Mouse (Mus musculus): ENCODE results near the gene Cep72. TPM values are rescaled to one million over a fixed set of nuclear protein-coding genes. Genes with fewer than 3 reads are reported as not detected.

Gene Cep72
- polyA plus RNA-seq, 1 experiment from 2014 or later, result 12.7 TPM

GRCm38 (mm10) chr13:74000961-74001360 is 61.1 kb downstream of the Cep72 start:
- no peaks in the 10 kb centered on the region; the same call in 1 of the 2 replicates for H3K27me3 ChIP-seq (replicated peaks; ENCODE audit: control insufficient read depth, insufficient read depth, low read length)
- no peaks in the 10 kb centered on the region for H3K36me3 ChIP-seq (ENCODE audit: control insufficient read depth, insufficient read depth, low read length)
- 86% methylated on average over 6 of the region's 6 CpGs for WGBS
- no peak overlapping the region for H3K4me2 ChIP-seq (ENCODE audit: low read depth, low read length)
- H3K4me3 ChIP-seq (ENCODE audit: low read length), result no peak overlapping the region
- no peak overlapping the region for H3K27ac ChIP-seq (ENCODE audit: low read length)
- H3K9me3 ChIP-seq (ENCODE audit: control insufficient read depth, low read length), result no peaks in the 10 kb centered on the region
- no peaks in the 10 kb centered on the region for H3K4me1 ChIP-seq (ENCODE audit: control insufficient read depth, insufficient read depth, low read length)
- no peak for ATAC-seq
- H3K9ac ChIP-seq (ENCODE audit: low read depth, low read length), result no peak overlapping the region

- no peak for ATAC-seq
- H3K4me2 ChIP-seq (ENCODE audit: low read depth, low read length), result no peak overlapping the region
- H3K4me1 ChIP-seq (ENCODE audit: control insufficient read depth, insufficient read depth, low read length), result no peaks in the 10 kb centered on the region
- no peaks in the 10 kb centered on the region for H3K36me3 ChIP-seq (ENCODE audit: control insufficient read depth, insufficient read depth, low read length)
- no peak overlapping the region for H3K9ac ChIP-seq (ENCODE audit: low read depth, low read length)
- no peak overlapping the region for H3K27ac ChIP-seq (ENCODE audit: low read length)
- no peak overlapping the region for H3K4me3 ChIP-seq (ENCODE audit: low read length)
- no peaks in the 10 kb centered on the region; the same call in 1 of the 2 replicates for H3K27me3 ChIP-seq (replicated peaks; ENCODE audit: control insufficient read depth, insufficient read depth, low read length)
- H3K9me3 ChIP-seq (ENCODE audit: control insufficient read depth, low read length), result no peaks in the 10 kb centered on the region
Measured at GRCm38 (mm10) chr13:74000519-74000918, 61.6 kb downstream of the Cep72 start.

- Histone ChIP-seq H3K27me3 (replicated peaks; ENCODE audit: control insufficient read depth, insufficient read depth, low read length) (no peaks in the 10 kb centered on the region; the same call in 1 of the 2 replicates), H3K4me1 (ENCODE audit: control insufficient read depth, insufficient read depth, low read length) (no peaks in the 10 kb centered on the region), H3K9me3 (ENCODE audit: control insufficient read depth, low read length) (no peaks in the 10 kb centered on the region), H3K4me2 (ENCODE audit: low read depth, low read length) (no peak overlapping the region), H3K36me3 (ENCODE audit: control insufficient read depth, insufficient read depth, low read length) (no peaks in the 10 kb centered on the region), H3K27ac (ENCODE audit: low read length) (no peak overlapping the region), H3K4me3 (ENCODE audit: low read length) (no peak overlapping the region), H3K9ac (ENCODE audit: low read depth, low read length) (no peak overlapping the region)
- WGBS, result 88% methylated on average over 4 of the region's 4 CpGs
- no peak for ATAC-seq
Measured at GRCm38 (mm10) chr13:73996456-73996855, 65.6 kb downstream of the Cep72 start.

GRCm38 (mm10) chr13:73991267-73991666 is 70.8 kb downstream of the Cep72 start:
- no peaks in the 10 kb centered on the region for H3K9me3 ChIP-seq (ENCODE audit: control insufficient read depth, low read length)
- H3K36me3 ChIP-seq (ENCODE audit: control insufficient read depth, insufficient read depth, low read length), result no peaks in the 10 kb centered on the region
- H3K27me3 ChIP-seq (replicated peaks; ENCODE audit: control insufficient read depth, insufficient read depth, low read length), result no peaks in the 10 kb centered on the region; the same call in 1 of the 2 replicates
- H3K4me3 ChIP-seq (ENCODE audit: low read length), result no peak overlapping the region
- 84% methylated on average over 5 of the region's 5 CpGs for WGBS
- H3K4me2 ChIP-seq (ENCODE audit: low read depth, low read length), result no peak overlapping the region
- no peak for ATAC-seq
- H3K4me1 ChIP-seq (ENCODE audit: control insufficient read depth, insufficient read depth, low read length), result 0 out of 2 replicates have a peak, but pooled peaks cover 3% of the 10 kb centered on the region
- H3K9ac ChIP-seq (ENCODE audit: low read depth, low read length), result no peak overlapping the region
- no peak overlapping the region for H3K27ac ChIP-seq (ENCODE audit: low read length)

GRCm38 (mm10) chr13:73990761-73991160 is 71.3 kb downstream of the Cep72 start:
- no peaks in the 10 kb centered on the region for H3K9me3 ChIP-seq (ENCODE audit: control insufficient read depth, low read length)
- H3K4me2 ChIP-seq (ENCODE audit: low read depth, low read length), result no peak overlapping the region
- H3K27ac ChIP-seq (ENCODE audit: low read length), result no peak overlapping the region
- H3K4me1 ChIP-seq (ENCODE audit: control insufficient read depth, insufficient read depth, low read length), result 0 out of 2 replicates have a peak, but pooled peaks cover 3% of the 10 kb centered on the region
- no peak overlapping the region for H3K4me3 ChIP-seq (ENCODE audit: low read length)
- no peaks in the 10 kb centered on the region for H3K27me3 ChIP-seq (replicated peaks; ENCODE audit: control insufficient read depth, insufficient read depth, low read length)
- ATAC-seq, result peak; percentile 33; the same call in 1 of the 2 replicates
- H3K9ac ChIP-seq (ENCODE audit: low read depth, low read length), result no peak overlapping the region
- 72% methylated on average over 2 of the region's 2 CpGs for WGBS
- H3K36me3 ChIP-seq (ENCODE audit: control insufficient read depth, insufficient read depth, low read length), result no peaks in the 10 kb centered on the region

GRCm38 (mm10) chr13:73990325-73990724 is 71.8 kb downstream of the Cep72 start:
- peak; percentile 70 for ATAC-seq

More at GRCm38 (mm10) chr13:73990325-73990724, 71.8 kb downstream of the Cep72 start:
- no peak overlapping the region for H3K9ac ChIP-seq (ENCODE audit: low read depth, low read length)
- no peak overlapping the region for H3K4me3 ChIP-seq (ENCODE audit: low read length)
- WGBS, result 67% methylated on average over 5 of the region's 5 CpGs
- H3K27ac ChIP-seq (ENCODE audit: low read length), result no peak overlapping the region
- H3K4me1 ChIP-seq (ENCODE audit: control insufficient read depth, insufficient read depth, low read length), result 0 out of 2 replicates have a peak, but pooled peaks cover 3% of the 10 kb centered on the region
- no peaks in the 10 kb centered on the region for H3K9me3 ChIP-seq (ENCODE audit: control insufficient read depth, low read length)
- H3K4me2 ChIP-seq (ENCODE audit: low read depth, low read length), result no peak overlapping the region
- no peaks in the 10 kb centered on the region for H3K27me3 ChIP-seq (replicated peaks; ENCODE audit: control insufficient read depth, insufficient read depth, low read length)
- H3K36me3 ChIP-seq (ENCODE audit: control insufficient read depth, insufficient read depth, low read length), result no peaks in the 10 kb centered on the region

Other genes starting within 250 kb of the Cep72 start
- gene Nkd2, start 214.7 kb downstream of the Cep72 start, polyA plus RNA-seq (2015; fragmentation: Nextera tagmentation; extraction: Ambion mirVana), result 4.1 and 4.2 TPM in 2 replicates
- 26.2 and 32.2 TPM in 2 replicates for gene Trip13, start 124.5 kb downstream of the Cep72 start, polyA plus RNA-seq (2015; fragmentation: Nextera tagmentation; extraction: Ambion mirVana)
- 35.7 and 37.4 TPM in 2 replicates for gene Brd9, start 124.5 kb downstream of the Cep72 start, polyA plus RNA-seq (2015; fragmentation: Nextera tagmentation; extraction: Ambion mirVana)
- not detected in 2 replicates for gene Zdhhc11, start 98.4 kb downstream of the Cep72 start, polyA plus RNA-seq (2015; fragmentation: Nextera tagmentation; extraction: Ambion mirVana)
- gene Tppp, start 52.9 kb downstream of the Cep72 start, polyA plus RNA-seq (2015; fragmentation: Nextera tagmentation; extraction: Ambion mirVana), result 2.7 and 3.2 TPM in 2 replicates
- 8.5 and 10.3 TPM in 2 replicates for gene Slc9a3, start 59.2 kb upstream of the Cep72 start, polyA plus RNA-seq (2015; fragmentation: Nextera tagmentation; extraction: Ambion mirVana)
- 58.8 and 66.4 TPM in 2 replicates for gene Exoc3, start 146.4 kb upstream of the Cep72 start, polyA plus RNA-seq (2015; fragmentation: Nextera tagmentation; extraction: Ambion mirVana)
- 0.43 and 0.54 TPM in 2 replicates for gene Ahrr, start 230.0 kb upstream of the Cep72 start, polyA plus RNA-seq (2015; fragmentation: Nextera tagmentation; extraction: Ambion mirVana)

Measured in intestine, embryonic 16.5 days (tissue).